Mouse (Mus musculus) bone marrow macrophage, adult 2 months (primary cell): Measurements from ENCODE around the gene Six5.
A peak's percentile ranks its signal among the peaks of the same experiment; 100 is the strongest.

Experiments
- CTCF ChIP-seq: IDR thresholded peaks from 2 replicates; pipeline ENCODE4 v1.5.1; 2012; ENCODE audit warnings: low read depth, mild to moderate bottlenecking, low read length, moderate library complexity
- POLR2A ChIP-seq: IDR thresholded peaks from 2 replicates; pipeline ENCODE4 v1.6.1; 2012; ENCODE audit warnings: mild to moderate bottlenecking, low read depth, low read length, borderline replicate concordance

- TF ChIP-seq CTCF, result peak; percentile 20; the same call in 1 of the 2 replicates
- no peak for TF ChIP-seq POLR2A
Observed at GRCm38 (mm10) chr7:19054047-19054776, 40.2 kb upstream of the Six5 start, which contains the start of gene Rsph6a.
